Mouse (Mus musculus) gastrocnemius, postnatal 25 days (tissue): ENCODE measurements around the gene Dok4. TPM values are rescaled to one million over a fixed set of nuclear protein-coding genes. Genes with fewer than 3 reads are reported as not detected.
"Not testable (repeated sequence)": the region's sequence is repeated elsewhere in the genome, so short reads cannot be mapped to it uniquely, and the experiment has no call there.

Experiments
- DNase-seq: peaks from one replicate; pipeline ENCODE4 v3.0.0; 2022
- total RNA-seq, 2 experiments: library from RNA; stranded (reverse); gene quantifications; 1 replicate in 1 of 2; 2 replicates in 1 of 2; pipeline ENCODE4 v1.2.3; 2021

Gene Dok4
- total RNA-seq, 2 experiments from 2014 or later, result 4.7 to 5.1 TPM

DNA sequence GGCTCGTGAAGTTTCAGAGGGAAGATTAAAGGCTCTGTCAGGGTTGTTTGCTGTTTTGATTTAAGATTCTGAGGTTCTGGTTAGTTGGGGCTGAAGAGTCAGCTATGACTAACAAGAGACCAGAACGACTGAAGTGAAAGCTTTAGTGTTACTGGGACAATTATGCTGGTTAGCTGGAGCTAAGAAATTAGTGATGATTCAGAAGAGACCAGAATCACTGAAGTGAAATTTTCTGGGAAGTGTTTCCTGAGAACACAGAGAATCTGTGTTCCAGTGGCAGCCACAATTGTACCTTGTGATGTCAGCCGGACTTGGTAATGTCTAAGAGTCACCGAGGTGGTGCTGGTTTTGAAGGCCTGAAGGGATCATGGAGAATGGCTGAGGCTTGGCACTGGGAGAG, 4.6 kb upstream of the Dok4 start:
- DNase-seq, result no peak

DNA sequence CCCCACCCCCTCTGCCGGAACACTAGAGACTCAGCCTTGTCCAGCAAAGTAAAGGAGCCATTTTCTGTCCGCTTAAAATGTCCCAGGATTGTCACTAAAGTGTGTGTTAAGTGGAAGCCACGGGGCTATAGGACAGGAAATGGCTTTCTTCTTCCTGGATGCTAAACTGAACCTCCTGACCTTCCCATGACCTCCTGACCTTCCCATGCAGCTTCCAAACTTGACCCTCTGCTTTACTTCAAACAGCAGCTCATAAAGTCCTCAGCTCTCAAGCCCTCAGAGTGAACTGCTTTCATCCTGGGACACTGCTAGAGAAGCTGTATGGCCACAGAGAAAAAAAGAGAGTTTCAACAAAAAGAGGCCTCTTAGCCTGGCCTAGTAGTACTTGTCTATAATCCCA, 690 bp upstream of the Dok4 start:
- DNase-seq, result no peak

GRCm38 (mm10) chr8:94875871-94876150, 319 bp downstream of the Dok4 start:
- no peak for DNase-seq

- no peak for DNase-seq
Observed at GRCm38 (mm10) chr8:94875096-94875870, 847 bp downstream of the Dok4 start.

DNA sequence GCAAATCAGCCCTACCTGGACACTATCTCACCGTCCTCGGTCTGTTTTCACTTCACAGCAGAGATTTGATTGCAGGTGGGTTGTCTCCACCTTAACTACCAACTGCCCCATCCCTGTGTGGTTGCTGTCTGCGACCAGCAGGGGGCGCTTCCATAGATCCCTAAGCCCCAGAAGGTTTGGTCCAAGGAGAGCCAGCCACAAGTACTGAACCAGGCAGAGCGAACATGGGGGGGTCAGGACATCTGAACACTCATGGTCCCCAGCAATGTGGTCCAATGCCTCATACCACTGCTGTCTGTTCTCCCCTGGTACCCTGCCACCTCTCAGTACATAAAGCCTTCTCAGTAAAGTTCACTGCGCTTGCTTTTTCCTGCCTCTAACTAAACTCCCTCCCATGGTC, 1.8 kb downstream of the Dok4 start:
- peak; percentile 58 for DNase-seq

DNA sequence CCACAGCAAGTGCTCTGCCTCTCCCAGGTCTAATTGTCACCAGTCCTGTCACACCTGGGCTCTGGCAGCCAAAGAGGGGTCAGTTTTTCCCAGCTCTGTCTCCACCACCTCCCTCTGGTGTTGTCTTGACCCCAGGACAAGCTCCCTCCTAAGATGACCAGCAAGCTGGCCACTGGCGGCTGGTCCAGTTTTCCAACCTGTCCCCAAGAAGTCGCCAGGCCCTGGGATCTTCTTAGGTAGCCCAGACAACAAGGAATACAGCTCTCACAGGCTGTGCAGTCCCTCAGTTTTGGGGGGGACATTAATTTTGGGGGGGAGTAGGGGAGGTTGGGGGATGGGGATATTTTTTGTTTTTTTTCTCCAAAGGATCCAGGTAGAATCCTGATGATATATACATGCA, 3.6 kb downstream of the Dok4 start:
- DNase-seq, result no peak

DNA sequence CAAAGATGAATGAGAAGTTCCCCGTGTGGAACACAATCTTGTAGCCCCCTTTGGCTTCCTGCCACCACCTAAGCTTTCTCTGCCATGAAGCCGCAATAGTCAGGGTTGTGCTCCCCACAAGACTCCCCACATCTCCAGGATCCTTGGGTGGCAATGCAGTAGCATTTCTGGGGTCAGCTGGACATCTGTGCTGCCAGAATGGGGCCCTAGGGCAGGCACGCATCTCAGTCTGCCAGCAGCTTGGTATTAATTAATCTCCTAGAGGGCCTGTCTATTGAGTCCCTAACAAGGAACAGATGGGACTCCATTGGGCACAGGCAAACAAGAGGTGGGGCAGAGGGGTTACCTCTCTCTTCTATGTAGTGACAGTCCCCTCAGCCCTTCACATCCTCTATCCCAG, 4.0 kb downstream of the Dok4 start:
- no peak for DNase-seq

DNA sequence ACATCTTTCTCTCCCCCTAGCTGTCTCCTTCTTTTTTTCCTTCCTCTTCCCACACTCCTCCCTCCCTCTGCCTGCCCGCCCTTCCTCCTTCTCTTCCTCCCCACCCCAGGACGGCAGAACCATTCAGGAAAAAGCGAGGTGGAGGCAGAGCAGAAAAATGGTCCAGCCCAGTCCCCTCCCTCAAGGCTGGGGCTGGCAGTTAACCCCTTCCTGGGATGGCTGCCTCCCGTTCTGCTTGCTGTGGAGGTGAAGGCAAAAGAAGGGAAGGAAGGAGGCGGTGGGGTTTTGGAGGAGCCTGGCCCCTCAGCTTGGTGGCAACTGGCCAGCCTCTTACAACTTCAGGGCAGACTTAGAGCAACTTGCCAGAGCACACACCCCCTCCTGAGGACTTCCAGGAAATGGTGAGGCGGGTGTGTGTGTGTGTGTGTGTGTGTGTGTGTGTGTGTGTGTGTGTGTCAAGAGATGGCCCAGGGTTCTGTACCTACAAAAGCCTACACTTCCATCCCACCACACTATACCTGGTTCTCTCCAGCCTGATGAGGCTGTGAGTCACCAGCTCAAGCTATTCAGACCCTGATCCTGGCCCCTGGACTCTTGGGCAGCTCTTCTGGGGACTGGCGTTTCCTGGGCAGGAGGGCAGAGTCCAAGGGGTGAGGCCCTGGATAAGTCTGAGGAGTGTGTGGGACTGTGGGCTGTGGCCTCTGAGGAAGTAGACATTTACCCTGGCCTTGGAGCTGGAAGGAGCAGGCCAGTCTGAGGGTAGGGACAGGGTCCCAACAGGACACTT, 4.8 kb downstream of the Dok4 start:
- DNase-seq, result peak; percentile 77

DNA sequence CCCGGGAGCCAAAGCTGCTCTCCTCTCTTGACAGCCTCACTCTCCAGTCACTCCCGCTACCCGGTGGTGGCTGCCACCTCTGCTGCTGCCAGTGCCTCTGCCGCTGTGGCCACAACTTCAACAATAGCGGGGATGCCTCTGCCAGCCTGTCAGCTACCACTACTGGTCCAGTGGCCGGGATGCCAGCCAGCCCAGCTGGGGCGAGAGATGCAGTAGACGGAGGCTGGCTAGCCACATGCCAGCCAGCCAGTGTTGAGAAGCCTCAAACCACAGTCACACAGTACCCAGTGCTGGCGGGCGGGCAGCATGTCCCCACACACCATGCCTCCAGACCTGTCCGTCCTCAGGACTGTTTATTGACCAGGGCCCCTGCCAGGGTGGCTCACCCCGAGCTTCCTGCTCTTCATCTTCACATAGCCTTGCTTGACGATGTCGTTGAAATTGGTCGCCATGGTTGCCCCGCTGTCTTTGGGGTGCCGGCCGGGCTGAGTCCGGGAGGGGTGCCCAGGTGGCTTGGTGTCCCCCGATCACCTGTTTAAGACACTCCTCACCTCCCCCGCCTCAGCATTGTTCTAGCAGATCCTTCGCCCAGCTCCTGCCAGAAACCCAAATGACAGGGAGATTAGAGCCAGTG, 5.5 kb downstream of the Dok4 start:
- DNase-seq, result no peak

DNA sequence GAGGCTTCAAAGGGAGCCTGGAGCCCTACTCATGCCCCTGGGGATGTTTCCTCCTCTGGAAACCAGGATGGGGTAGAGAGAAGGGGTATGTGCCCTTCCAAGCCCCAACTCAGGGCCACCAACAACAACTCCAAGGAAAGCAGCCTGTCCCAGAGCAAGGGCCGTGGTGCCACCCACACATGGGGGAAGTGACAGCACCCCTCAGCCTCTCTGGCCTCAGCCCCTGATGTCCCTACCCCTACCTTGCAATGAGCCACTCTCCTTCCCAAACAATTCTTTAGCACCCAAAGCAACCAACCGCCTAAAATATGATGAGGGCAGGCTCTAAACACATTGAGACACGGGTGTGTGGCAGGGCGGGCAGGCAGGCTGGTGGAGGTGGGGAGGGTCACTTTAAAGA, 6.1 kb downstream of the Dok4 start:
- no peak for DNase-seq

- DNase-seq, result no peak
Observed at GRCm38 (mm10) chr8:94869146-94869545, 7.0 kb downstream of the Dok4 start.

GRCm38 (mm10) chr8:94866921-94867320, 9.2 kb downstream of the Dok4 start:
- DNase-seq, result no peak

DNA sequence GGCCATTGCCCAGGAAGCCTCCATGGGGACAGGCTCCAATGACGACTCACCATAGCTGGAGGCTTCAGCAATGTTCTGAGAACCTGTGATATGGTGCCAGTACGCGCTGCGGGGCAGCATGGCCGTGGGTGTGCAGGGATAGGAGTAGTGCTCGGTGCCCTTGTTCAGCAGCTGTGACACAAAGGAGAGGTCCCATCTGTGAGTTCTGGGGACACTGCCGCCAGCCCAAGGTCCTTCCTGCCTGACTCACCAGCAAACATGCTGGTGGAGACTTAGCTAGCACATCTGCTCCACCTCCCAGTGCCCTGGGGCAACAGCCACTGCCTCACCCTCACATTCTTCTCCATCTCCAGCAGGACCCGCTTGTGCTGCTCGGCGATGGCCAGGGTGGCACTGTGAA, 10.8 kb downstream of the Dok4 start:
- no peak for DNase-seq

- DNase-seq, result no peak
Observed at GRCm38 (mm10) chr8:94863897-94864673, 12.0 kb downstream of the Dok4 start.

DNA sequence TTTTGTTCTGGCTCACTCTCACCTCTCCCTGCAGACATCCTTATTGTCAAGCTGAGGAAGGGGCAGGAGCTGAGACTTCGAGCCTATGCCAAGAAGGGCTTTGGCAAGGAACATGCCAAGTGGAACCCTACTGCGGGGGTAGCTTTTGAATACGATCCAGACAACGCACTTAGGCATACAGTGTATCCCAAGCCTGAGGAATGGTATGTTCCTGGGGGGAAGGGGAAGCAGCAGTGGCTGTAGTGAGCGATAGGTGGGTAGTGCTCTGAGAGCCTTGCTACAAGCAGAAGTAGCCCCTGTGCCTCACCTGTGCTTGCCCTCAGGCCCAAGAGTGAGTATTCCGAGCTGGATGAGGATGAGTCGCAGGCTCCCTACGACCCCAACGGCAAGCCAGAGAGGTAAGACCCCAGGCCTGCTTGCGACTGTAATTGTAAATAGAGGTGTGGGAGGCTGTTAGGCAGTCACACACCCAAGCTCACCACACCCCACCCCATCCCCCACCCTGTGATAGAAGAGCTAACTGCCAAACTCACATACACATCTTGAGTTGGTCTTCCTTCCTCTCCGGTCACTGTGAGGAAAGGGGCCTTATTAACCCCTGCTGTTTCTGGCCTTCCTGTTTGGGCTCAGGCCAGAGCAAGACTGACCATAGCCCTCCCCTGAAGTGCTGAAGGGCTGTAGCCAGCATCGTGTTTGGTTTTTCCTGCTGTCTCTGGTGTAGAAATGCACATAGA, 13.5 kb downstream of the Dok4 start:
- no peak for DNase-seq

DNA sequence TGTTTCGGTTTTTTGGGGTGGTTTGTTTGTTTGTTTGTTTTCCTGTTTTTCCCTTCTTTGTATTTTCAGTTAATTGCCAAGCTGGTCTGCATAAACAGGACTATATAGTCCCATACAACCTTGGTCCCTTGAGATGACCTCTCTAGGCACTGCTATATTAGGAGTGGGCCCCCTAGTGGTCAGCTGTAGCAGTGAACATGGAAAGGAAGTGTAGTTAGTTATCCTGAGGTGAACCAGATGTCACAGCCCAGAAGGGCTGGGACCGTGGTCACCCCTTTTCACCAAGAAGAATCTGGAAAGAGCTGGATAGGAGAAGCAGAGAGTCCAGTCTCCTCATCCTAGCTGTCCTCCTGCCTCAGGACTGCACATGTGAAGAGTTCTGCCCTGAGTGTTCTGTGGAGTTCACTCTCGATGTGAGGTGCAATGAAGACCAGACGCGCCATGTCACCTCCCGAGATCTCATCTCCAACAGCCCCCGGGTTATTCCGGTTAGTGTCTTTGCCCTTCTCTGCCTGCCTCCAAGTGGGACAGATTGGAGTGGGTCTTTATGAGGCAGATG, 14.7 kb downstream of the Dok4 start:
- DNase-seq, result no peak

GRCm38 (mm10) chr8:94857346-94858173, 18.6 kb downstream of the Dok4 start, which contains the start of gene Polr2c:
Gene Polr2c, plus strand, starts transcription at chr8:94857450.
- peak; percentile 83 for DNase-seq

GRCm38 (mm10) chr8:94857011-94857345, 19.2 kb downstream of the Dok4 start:
- no peak for DNase-seq

GRCm38 (mm10) chr8:94854761-94855160, 21.4 kb downstream of the Dok4 start:
- not testable (repeated sequence) for DNase-seq

GRCm38 (mm10) chr8:94850049-94850448, 26.1 kb downstream of the Dok4 start:
- DNase-seq, result no peak

DNA sequence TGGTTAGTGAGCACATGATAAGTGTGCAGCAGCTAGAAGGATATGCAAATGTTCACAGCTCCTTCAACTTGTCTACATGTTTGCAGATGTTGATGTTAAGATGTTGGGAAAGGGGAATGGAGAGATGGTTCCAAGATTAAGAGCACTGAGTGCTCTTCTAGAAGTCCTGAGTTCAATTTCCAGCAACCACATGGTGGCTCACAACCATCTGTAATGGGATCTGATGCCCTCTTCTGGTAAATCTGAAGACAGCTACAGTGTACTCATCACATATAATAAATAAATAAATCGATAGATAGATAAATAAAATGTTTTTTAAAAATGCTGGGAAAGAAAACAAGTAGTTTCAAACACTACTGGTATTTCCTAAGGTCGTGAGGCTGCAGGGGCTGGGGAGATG, 34.9 kb downstream of the Dok4 start:
- no peak for DNase-seq
